Mouse (Mus musculus) spleen, adult 2 months (tissue): ENCODE results near the gene Acsf3.

Source experiments
- CTCF ChIP-seq: fragments of 200-500 bp; IDR thresholded peaks from 2 replicates; pipeline ENCODE4 v1.5.1; 2011; ENCODE audit warnings: mild to moderate bottlenecking, inconsistent platforms; ENCODE audit not compliant: insufficient read depth, insufficient read length, insufficient replicate concordance; ENCODE audit errors: extremely low read depth
- POLR2A ChIP-seq: fragments of 200-500 bp; IDR thresholded peaks from 2 replicates; pipeline ENCODE4 v1.6.1; 2011; ENCODE audit warnings: low read depth, low read length, inconsistent platforms

DNA sequence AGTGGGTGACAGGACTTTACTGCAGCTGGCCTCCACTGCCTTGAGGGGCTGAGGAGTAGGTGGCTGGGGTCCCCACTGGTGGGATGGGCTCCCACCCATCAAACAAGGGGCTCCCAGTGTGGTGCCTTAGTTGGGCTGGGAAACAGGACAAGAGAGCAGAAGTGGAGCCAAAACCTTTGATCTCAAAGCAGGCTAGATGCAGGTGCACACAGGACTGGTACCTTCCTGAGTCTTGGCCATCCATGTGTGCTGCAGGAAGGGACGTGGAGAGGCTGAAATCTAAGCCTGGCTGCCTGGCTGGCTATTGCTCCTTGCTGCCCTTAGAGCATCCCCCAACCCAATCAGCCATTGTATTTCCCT lies 77.2 kb downstream of the Acsf3 start:
- no peak for TF ChIP-seq CTCF
- TF ChIP-seq POLR2A = no peak
